Mouse (Mus musculus) cerebellum, postnatal 25 days (tissue): Measurements from ENCODE around the gene Exosc10.

ENCODE experiments used
- DNase-seq, 2 experiments: peaks; one replicate each; pipeline ENCODE4 v3.0.0; 2021; ENCODE audit warnings: mixed read lengths in 2 of 2

Exosc10 gene

GRCm38 (mm10) chr4:148558297-148559000, at the start of gene Exosc10:
Exosc10 (plus strand) TSS chr4:148558429.
- peak; percentile 90 to 94 for DNase-seq

- DNase-seq: no peak
Observed at GRCm38 (mm10) chr4:148509450-148510084, 48.7 kb upstream of the Exosc10 start.

GRCm38 (mm10) chr4:148510691-148511090, 47.5 kb upstream of the Exosc10 start:
- DNase-seq: no peak

GRCm38 (mm10) chr4:148511334-148511733, 46.9 kb upstream of the Exosc10 start:
- DNase-seq: no peak

- no peak for DNase-seq
Observed at GRCm38 (mm10) chr4:148513021-148513559, 45.1 kb upstream of the Exosc10 start.

GRCm38 (mm10) chr4:148515313-148515712, 42.9 kb upstream of the Exosc10 start:
- no peak for DNase-seq

DNA sequence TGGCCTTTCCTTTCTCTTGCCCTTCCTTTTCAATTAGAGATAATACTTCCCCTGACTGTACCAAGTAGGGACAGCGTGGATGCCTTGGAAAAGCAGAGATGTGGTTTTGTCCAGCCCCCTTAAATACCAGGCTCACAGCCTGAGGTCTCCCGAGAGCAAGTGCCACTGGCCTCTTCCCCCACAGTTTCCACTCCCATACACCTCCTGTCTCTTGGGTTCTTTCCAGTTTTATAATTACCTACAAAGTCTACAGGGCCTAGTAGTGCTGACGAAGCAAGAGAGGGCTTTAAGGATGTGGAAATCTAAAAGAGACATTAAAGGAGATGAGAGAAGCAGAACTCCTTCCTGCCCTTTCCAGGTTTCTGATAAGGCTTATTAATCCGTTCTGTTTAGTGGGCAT, 40.4 kb upstream of the Exosc10 start:
- no peak for DNase-seq

- DNase-seq: no peak
Observed at GRCm38 (mm10) chr4:148518235-148518795, 39.9 kb upstream of the Exosc10 start.

- no peak for DNase-seq
Observed at GRCm38 (mm10) chr4:148523538-148523937, 34.7 kb upstream of the Exosc10 start.

DNA sequence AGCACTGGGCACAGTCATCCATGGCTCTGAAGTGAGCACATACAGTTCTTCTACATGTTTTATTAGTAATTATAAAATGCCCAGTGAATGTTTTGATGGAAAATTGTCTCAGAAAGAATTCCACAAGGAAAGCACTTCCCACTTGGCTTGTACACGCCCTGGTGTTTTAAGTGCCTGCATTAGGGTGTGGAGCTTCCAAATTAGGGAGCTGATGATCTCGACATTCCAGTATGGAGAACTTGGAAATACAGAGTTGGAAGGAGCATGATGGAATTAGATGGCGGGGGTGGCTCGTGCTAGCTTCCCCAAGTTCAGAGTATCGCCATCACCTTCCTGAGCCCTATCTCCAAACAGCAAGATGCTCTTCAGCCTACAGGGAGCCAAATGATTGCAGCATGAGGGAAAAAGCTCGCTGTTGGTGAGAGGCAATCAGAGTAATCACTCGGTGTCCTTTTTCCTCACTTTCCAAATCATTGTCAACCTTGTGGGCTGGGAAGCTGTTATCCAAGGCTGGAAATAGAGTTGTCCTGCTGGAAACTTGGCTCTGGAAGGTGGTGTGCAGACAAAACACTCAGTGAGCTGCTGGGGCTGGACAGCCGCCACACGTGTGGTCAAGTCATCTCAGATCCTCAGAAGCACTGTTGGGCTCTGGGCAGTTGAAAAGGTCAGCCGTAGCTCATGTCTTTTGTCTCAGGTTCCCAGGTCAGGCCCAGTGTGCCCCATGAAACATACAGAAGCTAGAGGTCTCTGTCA, 30.9 kb upstream of the Exosc10 start:
- no peak for DNase-seq

DNA sequence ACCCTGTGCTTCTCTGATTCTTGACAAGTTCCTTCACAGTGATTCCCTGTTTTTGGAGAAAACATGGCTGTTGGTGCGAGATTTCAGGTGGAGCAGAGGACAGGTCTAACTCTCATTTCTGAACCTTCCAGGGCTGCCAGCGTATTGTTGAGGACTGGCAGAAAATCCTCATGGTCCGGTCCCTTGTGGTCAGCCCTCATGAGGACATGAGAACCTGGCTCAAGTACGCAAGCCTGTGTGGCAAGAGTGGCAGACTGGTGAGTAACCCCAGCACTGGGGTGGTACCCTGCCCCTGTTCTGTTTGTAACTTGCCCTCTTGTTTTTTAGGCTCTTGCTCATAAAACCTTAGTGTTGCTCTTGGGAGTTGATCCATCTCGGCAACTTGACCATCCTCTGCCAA, 27.9 kb upstream of the Exosc10 start:
- no peak for DNase-seq

DNA sequence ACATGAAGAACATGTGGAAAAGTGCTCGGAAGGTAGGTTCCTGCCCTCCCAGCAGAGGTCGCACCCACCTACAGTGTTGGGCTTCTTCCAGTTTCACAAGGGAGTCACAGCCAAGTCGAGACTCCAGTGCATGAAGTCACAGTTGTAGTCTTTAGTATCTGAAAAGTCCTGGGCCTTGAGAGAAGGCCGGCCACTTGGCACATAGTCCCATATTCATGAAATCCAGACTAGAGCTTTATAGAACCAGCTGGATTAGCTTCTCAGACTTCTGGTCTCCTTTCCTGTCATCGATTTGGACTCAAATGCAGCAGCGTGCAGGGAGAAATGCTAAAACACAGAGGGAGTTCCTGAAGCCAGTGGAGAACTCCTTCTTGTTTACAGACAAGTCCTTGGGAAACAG, 27.5 kb upstream of the Exosc10 start:
- no peak for DNase-seq

DNA sequence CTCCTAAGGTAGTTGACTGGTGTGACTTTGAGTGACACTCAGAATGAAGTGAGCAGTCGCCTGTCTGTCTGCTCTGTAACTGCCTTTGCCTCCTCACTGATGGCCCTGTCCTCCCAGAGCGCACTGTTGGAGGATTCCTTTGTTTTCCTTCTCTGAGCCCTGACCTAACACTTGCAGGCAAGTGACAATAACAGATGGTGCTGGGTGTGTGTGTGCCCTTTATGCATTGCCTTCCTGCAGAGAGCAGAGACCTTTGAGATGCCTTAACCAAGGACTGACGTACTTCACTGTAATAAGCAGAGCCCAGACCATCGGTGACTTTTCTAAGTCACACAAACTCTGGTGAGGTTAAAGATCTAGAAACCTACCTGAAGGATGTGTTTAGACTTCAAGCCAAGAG, 26.9 kb upstream of the Exosc10 start:
- DNase-seq: peak; percentile 34 to 56

- no peak for DNase-seq
Observed at GRCm38 (mm10) chr4:148532516-148532915, 25.7 kb upstream of the Exosc10 start.

- peak; percentile 64 to 76 for DNase-seq
Observed at GRCm38 (mm10) chr4:148533613-148534328, 24.5 kb upstream of the Exosc10 start.

DNA sequence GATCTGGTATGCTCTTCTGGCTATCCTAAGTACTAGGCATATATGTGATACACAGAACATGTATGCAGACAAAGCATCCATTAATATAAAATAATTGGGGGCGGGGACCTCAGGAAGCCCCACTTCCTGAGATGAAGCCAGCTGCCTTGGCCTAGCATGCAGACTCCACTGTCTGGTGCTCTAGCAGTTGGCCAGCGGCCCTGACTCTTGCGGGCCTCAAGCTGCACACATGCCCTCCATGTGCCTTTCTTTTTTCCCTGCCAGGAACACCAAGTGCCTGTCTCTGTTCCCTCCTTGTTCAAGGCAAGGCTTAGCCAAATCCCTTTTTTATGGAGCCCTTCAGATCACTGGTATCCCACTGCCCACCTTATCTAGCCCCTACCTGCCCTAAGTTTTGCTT, 22.4 kb upstream of the Exosc10 start:
- DNase-seq: peak; percentile 52 to 69

GRCm38 (mm10) chr4:148549106-148549505, 9.1 kb upstream of the Exosc10 start:
- DNase-seq: no peak

DNA sequence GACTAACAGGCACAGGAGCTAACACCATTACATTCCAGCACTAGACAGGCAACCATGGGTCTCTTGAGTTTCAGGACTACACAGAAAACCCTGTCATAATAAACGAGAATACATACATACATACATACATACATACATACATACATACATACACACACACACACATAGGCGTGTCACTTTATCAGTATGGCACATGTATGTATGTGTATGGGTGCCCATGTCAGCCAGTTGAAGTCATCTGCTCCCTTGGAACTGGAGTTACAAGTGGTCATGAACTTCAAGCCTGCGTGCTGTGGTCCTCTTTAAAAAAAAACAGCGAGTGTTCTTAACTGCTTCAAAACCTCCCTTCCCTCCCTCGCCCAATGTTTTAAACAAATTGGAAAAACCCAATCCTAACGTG, 463 bp upstream of the Exosc10 start:
- no peak for DNase-seq

- DNase-seq: no peak
Observed at GRCm38 (mm10) chr4:148562676-148563075, 4.4 kb downstream of the Exosc10 start.

GRCm38 (mm10) chr4:148563595-148563994, 5.4 kb downstream of the Exosc10 start:
- DNase-seq: no peak

- no peak for DNase-seq
Observed at GRCm38 (mm10) chr4:148570138-148570537, 11.9 kb downstream of the Exosc10 start.

DNA sequence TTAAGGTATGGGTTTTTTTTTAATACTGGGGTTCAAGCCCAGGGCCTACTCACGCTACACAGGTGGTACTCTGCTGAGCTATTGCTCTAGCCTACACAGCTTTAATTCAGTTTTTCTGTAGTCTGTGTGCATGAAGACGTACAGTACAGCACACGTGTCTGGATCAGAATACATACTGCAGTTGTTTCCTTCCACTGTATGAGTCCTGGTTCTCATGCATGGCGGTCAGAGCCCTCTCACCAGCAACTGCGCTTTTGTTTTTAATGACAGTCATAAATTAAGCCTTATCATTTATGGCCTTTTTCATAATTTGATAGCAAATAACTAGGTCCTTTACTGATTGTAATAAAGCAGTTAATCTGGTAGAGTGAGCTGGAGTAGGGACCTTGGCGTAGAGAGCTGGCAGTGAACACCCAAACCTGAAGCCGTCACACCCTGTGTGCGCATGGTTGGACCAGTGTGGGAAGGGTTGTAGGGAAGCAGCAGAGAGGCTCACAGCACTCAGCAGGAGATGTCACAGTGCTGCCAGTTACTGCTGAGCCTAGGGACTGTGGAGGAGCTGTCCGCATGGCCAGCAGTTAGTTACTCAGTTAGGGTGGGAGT, 12.6 kb downstream of the Exosc10 start:
- DNase-seq: no peak
